Mouse (Mus musculus) kidney, adult 2 months (tissue): ENCODE measurements around the gene Fam47e. TPM values are rescaled to one million over a fixed set of nuclear protein-coding genes. Genes with fewer than 3 reads are reported as not detected.

Source experiments
- DNase-seq: peaks from one replicate; pipeline ENCODE4 v3.0.0; 2021
- H3K27ac ChIP-seq: fragments of 200-500 bp; 2 replicates; pipeline ENCODE4 v1.5.1; 2012; ENCODE audit warnings: low read depth, low read length, control low read depth, inconsistent platforms; ENCODE audit not compliant: insufficient read depth
- H3K27me3 ChIP-seq: fragments of 200-500 bp; replicated peaks from 2 replicates; pipeline ENCODE4 v1.6.1; 2012; ENCODE audit warnings: mild to moderate bottlenecking, moderate library complexity, low read length, inconsistent platforms; ENCODE audit not compliant: control insufficient read depth, insufficient read depth
- H3K36me3 ChIP-seq: fragments of 200-500 bp; 2 replicates; pipeline ENCODE4 v1.6.1; 2012; ENCODE audit warnings: mild to moderate bottlenecking, moderate library complexity, low read length, inconsistent platforms; ENCODE audit not compliant: control insufficient read depth, insufficient read depth
- H3K4me1 ChIP-seq: fragments of 200-500 bp; 2 replicates; pipeline ENCODE4 v1.6.1; 2011; ENCODE audit warnings: low read length; ENCODE audit not compliant: control insufficient read depth, insufficient read depth
- H3K4me3 ChIP-seq: fragments of 200-500 bp; 2 replicates; pipeline ENCODE4 v1.5.1; 2011; ENCODE audit warnings: mild to moderate bottlenecking, low read depth, low read length, control low read depth; ENCODE audit not compliant: insufficient read depth
- CTCF ChIP-seq: fragments of 200-500 bp; conservative IDR thresholded peaks from 2 replicates; pipeline ENCODE4 v1.5.1; 2011; ENCODE audit warnings: low read depth, mild to moderate bottlenecking, control low read depth, low read length, moderate library complexity, mixed read lengths; ENCODE audit not compliant: insufficient read depth, insufficient read length
- POLR2A ChIP-seq: fragments of 200-500 bp; IDR thresholded peaks from one replicate; pipeline ENCODE4 v1.6.1; 2011; ENCODE audit warnings: low read depth, low read length, control low read depth
- WGBS: fragments of 180-500 bp; shearing (Covaris S2); methylation state at CpG from one replicate; pipeline ENCODE4 v1.1.7; 2018; 5-methylcytosine and 5-hydroxymethylcytosine counted together
- polyA plus RNA-seq: library from polyadenylated mRNA; depleted of rRNA; stranded (reverse); fragments of >200 nt; gene quantifications from 2 replicates; pipeline ENCODE4 v1.2.3, GENCODE M21; 2012

Fam47e gene
- polyA plus RNA-seq, 1 experiment, result 0.52 TPM

- DNase-seq, result peak; percentile 75
- TF ChIP-seq CTCF (no peak), POLR2A (no peak)
- no peaks in the 10 kb centered on the region for H3K27me3 ChIP-seq
Observed at GRCm38 (mm10) chr5:92602691-92603690, 48.1 kb downstream of the Fam47e start, which contains the start of gene Stbd1. Gene Stbd1 (plus strand): TSS chr5:92603041.

GRCm38 (mm10) chr5:92604452-92605247, 49.8 kb downstream of the Fam47e start:
- TF ChIP-seq POLR2A, result no peak
- TF ChIP-seq CTCF, result no peak
- WGBS, result 34% methylated on average over 10 of the region's 10 CpGs
- Histone ChIP-seq H3K27ac (no peak overlapping the region; the same call in 1 of the 2 replicates), H3K4me3 (no peak overlapping the region), H3K27me3 (no peaks in the 10 kb centered on the region), H3K4me1 (no peaks in the 10 kb centered on the region; the same call in 1 of the 2 replicates), H3K36me3 (no peaks in the 10 kb centered on the region)
- DNase-seq, result peak; percentile 75

More at GRCm38 (mm10) chr5:92602691-92603690, 48.1 kb downstream of the Fam47e start, which contains the start of gene Stbd1:
- no peak within 1 kb of the TSS for H3K27ac ChIP-seq
- H3K4me3 ChIP-seq, result peak within 1 kb of the TSS; percentile 62
- 1% methylated on average over 69 of the region's 69 CpGs for WGBS
- no peaks in the 10 kb centered on the region; the same call in 1 of the 2 replicates for H3K4me1 ChIP-seq
- H3K36me3 ChIP-seq, result no peaks in the 10 kb centered on the region

GRCm38 (mm10) chr5:92607492-92608229, 52.8 kb downstream of the Fam47e start:
- 79% methylated on average over 5 of the region's 5 CpGs for WGBS
- H3K27ac ChIP-seq, result no peak overlapping the region
- TF ChIP-seq POLR2A (no peak), CTCF (no peak)
- no peaks in the 10 kb centered on the region for H3K27me3 ChIP-seq
- no peaks in the 10 kb centered on the region for H3K36me3 ChIP-seq
- DNase-seq, result no peak
- no peak overlapping the region for H3K4me3 ChIP-seq
- peaks cover 2% of the 10 kb centered on the region; the same call in 1 of the 2 replicates for H3K4me1 ChIP-seq

GRCm38 (mm10) chr5:92612756-92613155, 57.9 kb downstream of the Fam47e start:
- Histone ChIP-seq H3K27me3 (no peaks in the 10 kb centered on the region), H3K4me3 (no peak overlapping the region), H3K27ac (no peak overlapping the region), H3K4me1 (peaks cover 2% of the 10 kb centered on the region; the same call in 1 of the 2 replicates), H3K36me3 (no peaks in the 10 kb centered on the region)
- TF ChIP-seq CTCF, result no peak
- TF ChIP-seq POLR2A, result no peak
- DNase-seq, result peak; percentile 62
- 49% methylated on average over 4 of the region's 4 CpGs for WGBS

GRCm38 (mm10) chr5:92621883-92622282, 67.0 kb downstream of the Fam47e start:
- TF ChIP-seq CTCF, result no peak
- no peak for TF ChIP-seq POLR2A
- WGBS, result 56% methylated on average over 5 of the region's 5 CpGs
- Histone ChIP-seq H3K4me3 (no peak overlapping the region), H3K27me3 (no peaks in the 10 kb centered on the region), H3K27ac (no peak overlapping the region), H3K36me3 (no peaks in the 10 kb centered on the region), H3K4me1 (no peaks in the 10 kb centered on the region)
- no peak for DNase-seq

- no peaks in the 10 kb centered on the region for H3K27me3 ChIP-seq
- no peak for DNase-seq
- 79% methylated on average over 7 of the region's 7 CpGs for WGBS
- no peaks in the 10 kb centered on the region for H3K36me3 ChIP-seq
- TF ChIP-seq CTCF, result no peak
- no peak for TF ChIP-seq POLR2A
- no peaks in the 10 kb centered on the region for H3K4me1 ChIP-seq
- no peak overlapping the region for H3K4me3 ChIP-seq
- no peak overlapping the region for H3K27ac ChIP-seq
Observed at GRCm38 (mm10) chr5:92627896-92628295, 73.0 kb downstream of the Fam47e start.
